21 mouse cellular contexts compared by ENCODE assay signal in genomic region chr15:93525305-93525917, GRCm38 (mm10).
DNase-seq lines count a peak whose midpoint lies in the region; ATAC-seq and TF ChIP-seq lines count a peak whose summit lies in the region.
"Had no signal": no experiment of that assay in that cellular context is flagged by ENCODE, and none has a peak within 500 bp of the region (broad histone marks: within the 10 kb centered on the region; RNA-seq: fewer than 3 reads in every experiment).

No protein-coding gene starts in this region.

- no peak overlapping the region for H3K9ac ChIP-seq in heart, adult 2 months (ENCODE audit: low read depth, low read length)
- H3K9ac ChIP-seq in stomach, embryonic 15.5 days = no peak overlapping the region
- no peak overlapping the region for H3K9ac ChIP-seq in stomach, postnatal 0 days (ENCODE audit: low read length)
- no peak overlapping the region; the same call in 1 of the 2 replicates for H3K9ac ChIP-seq in liver, embryonic 13.5 days
- H3K9ac ChIP-seq: forebrain, embryonic 15.5 days; midbrain, embryonic 13.5 days had no signal

- no peak overlapping the region for H3K4me3 ChIP-seq in heart, adult 2 months
- H3K4me3 ChIP-seq in stomach, embryonic 15.5 days (replicated peaks) = no peak overlapping the region
- no peak overlapping the region for H3K4me3 ChIP-seq in stomach, postnatal 0 days (ENCODE audit: low read depth, low read length)
- no peak overlapping the region for H3K4me3 ChIP-seq in liver, embryonic 13.5 days (replicated peaks)
- H3K4me3 ChIP-seq: erythroblast, embryonic 14.5 days; forebrain, embryonic 15.5 days; hindbrain, embryonic 10.5 days; midbrain, embryonic 13.5 days; myocyte had no signal

- TF ChIP-seq POLR2A in heart, adult 2 months (IDR thresholded peaks at IDR 0.05; ENCODE audit: insufficient read depth, low read depth, low read length) = no peak

- H3K27me3 ChIP-seq in heart, adult 2 months (ENCODE audit: control insufficient read depth, insufficient read depth, low read length) = no peaks in the 10 kb centered on the region
- H3K27me3 ChIP-seq in stomach, embryonic 15.5 days (replicated peaks) = no peaks in the 10 kb centered on the region
- no peaks in the 10 kb centered on the region for H3K27me3 ChIP-seq in stomach, postnatal 0 days (ENCODE audit: control insufficient read depth, insufficient read depth, low read length)
- peaks cover 19% of the 10 kb centered on the region for H3K27me3 ChIP-seq in liver, embryonic 13.5 days
- H3K27me3 ChIP-seq: forebrain, embryonic 15.5 days had no signal

- TF ChIP-seq EP300 in heart, adult 2 months (IDR thresholded peaks at IDR 0.05; ENCODE audit: insufficient read depth, low read depth, low read length) = 0 out of 2 replicates have a peak, but pooled peaks have one; percentile 5
- TF ChIP-seq EP300 in stomach, postnatal 0 days (optimal IDR thresholded peaks at IDR 0.05) = no peak

- TF ChIP-seq CTCF in heart, adult 2 months (IDR thresholded peaks at IDR 0.05) = no peak
- no peak for TF ChIP-seq CTCF in stomach, postnatal 0 days (IDR thresholded peaks at IDR 0.05; ENCODE audit: low read depth)

- H3K79me2 ChIP-seq in heart, adult 2 months (replicated peaks; ENCODE audit: control insufficient read depth, insufficient read depth, low read length) = peaks cover 1% of the 10 kb centered on the region; the same call in 1 of the 2 replicates

- 30% methylated on average over 5 of the region's 5 CpGs for WGBS in heart, adult 2 months
- 63% methylated on average over 5 of the region's 5 CpGs for whole genome bisulfite sequencing in stomach, embryonic 15.5 days
- 50% methylated on average over 5 of the region's 5 CpGs for WGBS in stomach, postnatal 0 days
- 17% methylated on average over 5 of the region's 5 CpGs for WGBS in liver, embryonic 13.5 days (ENCODE audit: insufficient replicate concordance)

- H3K27ac ChIP-seq in heart, adult 2 months = no peak overlapping the region; the same call in 1 of the 2 replicates
- 0 out of 2 replicates have a peak overlapping the region, but pooled peaks have one; percentile 26 for H3K27ac ChIP-seq in stomach, embryonic 15.5 days
- no peak overlapping the region for H3K27ac ChIP-seq in stomach, postnatal 0 days (replicated peaks)
- no peak overlapping the region for H3K27ac ChIP-seq in liver, embryonic 13.5 days
- H3K27ac ChIP-seq: forebrain, embryonic 15.5 days; hindbrain, embryonic 10.5 days; midbrain, embryonic 13.5 days had no signal

- DNase-seq in heart, adult 2 months = no peak
- no peak for DNase-seq in heart, postnatal 25 days (ENCODE audit: low spot score)
- DNase-seq in stomach, postnatal 0 days (ENCODE audit: low spot score) = no peak
- no peak for DNase-seq in liver, embryonic 13.5 days
- DNase-seq in spleen, postnatal 36 days (ENCODE audit: low spot score in 2 of 2) = no peak
- no peak for DNase-seq in gastrocnemius, postnatal 4 days (ENCODE audit: low spot score in 2 of 2)
- DNase-seq: adrenal gland, postnatal 10 days; cerebellum, adult 11-12 months; kidney, adult 8-10 months; kidney, postnatal 25 days; layer of hippocampus, adult 9-11 months; retina, postnatal 1 day; right cerebral cortex, postnatal 4 days had no signal

- peaks cover 13% of the 10 kb centered on the region for H3K4me1 ChIP-seq in heart, adult 2 months (ENCODE audit: control insufficient read depth, insufficient read depth, low read length)
- 0 out of 2 replicates have a peak, but pooled peaks cover 14% of the 10 kb centered on the region for H3K4me1 ChIP-seq in stomach, embryonic 15.5 days
- H3K4me1 ChIP-seq in stomach, postnatal 0 days (replicated peaks; ENCODE audit: control insufficient read depth, insufficient read depth) = peaks cover 3% of the 10 kb centered on the region; the same call in 1 of the 2 replicates
- peaks cover 46% of the 10 kb centered on the region for H3K4me1 ChIP-seq in liver, embryonic 13.5 days (replicated peaks)
- H3K4me1 ChIP-seq: midbrain, embryonic 13.5 days had no signal

- peaks cover 10% of the 10 kb centered on the region for H3K36me3 ChIP-seq in heart, adult 2 months (ENCODE audit: control insufficient read depth, insufficient read depth, low read length)
- no peaks in the 10 kb centered on the region for H3K36me3 ChIP-seq in stomach, embryonic 15.5 days
- no peaks in the 10 kb centered on the region for H3K36me3 ChIP-seq in stomach, postnatal 0 days (ENCODE audit: control insufficient read depth, insufficient read depth, low read length)
- H3K36me3 ChIP-seq in liver, embryonic 13.5 days = no peaks in the 10 kb centered on the region
- H3K36me3 ChIP-seq: forebrain, embryonic 15.5 days; hindbrain, embryonic 10.5 days; midbrain, embryonic 13.5 days had no signal

- intact Hi-C loops in heart, adult 2 months (cut with DNase I) = no loop called here
- intact Hi-C loops in heart, postnatal 25 days (cut with DNase I) = no loop called here

- ATAC-seq in stomach, embryonic 15.5 days (ENCODE audit: insufficient read depth, low FRiP score, low read depth) = no peak
- ATAC-seq in stomach, postnatal 0 days (ENCODE audit: low FRiP score, low TSS enrichment) = no peak
- peak; percentile 69 for ATAC-seq in liver, embryonic 13.5 days (ENCODE audit: low read depth)
- peak; percentile 80 for ATAC-seq in megakaryocyte progenitor cell, adult 5-6 weeks (replicated peaks; ENCODE audit: poor library complexity)
- ATAC-seq: forebrain, embryonic 15.5 days; inflammation-experienced regulatory T-cells, adult 6 months; midbrain, embryonic 13.5 days had no signal

- no peak overlapping the region for H3K4me2 ChIP-seq in stomach, embryonic 15.5 days
- H3K4me2 ChIP-seq in stomach, postnatal 0 days (replicated peaks; ENCODE audit: low read depth) = no peak overlapping the region
- no peak overlapping the region; the same call in 1 of the 2 replicates for H3K4me2 ChIP-seq in liver, embryonic 13.5 days
- H3K4me2 ChIP-seq: forebrain, embryonic 15.5 days; midbrain, embryonic 13.5 days had no signal

- H3K9me3 ChIP-seq in stomach, embryonic 15.5 days = no peaks in the 10 kb centered on the region
- no peaks in the 10 kb centered on the region for H3K9me3 ChIP-seq in stomach, postnatal 0 days (ENCODE audit: control insufficient read depth, low read length)
- no peaks in the 10 kb centered on the region for H3K9me3 ChIP-seq in liver, embryonic 13.5 days (replicated peaks)
- H3K9me3 ChIP-seq: forebrain, embryonic 15.5 days; hindbrain, embryonic 10.5 days; midbrain, embryonic 13.5 days had no signal

Comparison
In these comparisons a context has a peak if more than half of its experiments do, and no peak if none do; other contexts are left out.
1. ATAC-seq: peak in liver, embryonic 13.5 days (single experiment) and megakaryocyte progenitor cell, adult 5-6 weeks (single experiment); none in stomach, embryonic 15.5 days (single experiment) and stomach, postnatal 0 days (single experiment).